Mouse (Mus musculus): Measurements from ENCODE around the gene Rita1.

- TF ChIP-seq CTCF (IDR thresholded peaks at IDR 0.05; ENCODE audit: extremely low read depth, insufficient read depth, low read length), result no peak
- no peak for TF ChIP-seq POLR2A (IDR thresholded peaks at IDR 0.05; ENCODE audit: extremely low read depth, insufficient read depth, low read length)
These were observed 56.5 kb downstream of the Rita1 start for GRCm38 (mm10) chr5:120555871-120556270.
